Mouse (Mus musculus) lung, embryonic 15.5 days (tissue): ENCODE measurements around the gene Lsmem1. TPM values are rescaled to one million over a fixed set of nuclear protein-coding genes. Genes with fewer than 3 reads are reported as not detected.

Experiments
- microRNA counts: library from miRNA; unstranded; fragments of <30 nt; microRNA quantifications from one replicate; lab custom pipeline; 2016
- microRNA-seq: library from miRNA; unstranded; fragments of <30 nt; microRNA quantifications from one replicate; pipeline ENCODE4, GENCODE M21; 2016
- polyA plus RNA-seq: library from polyadenylated mRNA; unstranded; fragments of >200 nt; fragmentation: Nextera tagmentation; extraction: Ambion mirVana; gene quantifications from 2 replicates; pipeline ENCODE4 v1.2.1, GENCODE M21; 2015

Lsmem1 gene
- polyA plus RNA-seq, 1 experiment from 2014 or later = 0.50 TPM

MicroRNA genes within 50 kb of the gene (microRNA counts, 519-probe panel; counts per million panel counts)
- 19.7 counts per million for microRNA mmu-miR-1938 (lab: Ali Mortazavi, UCI)

Small RNAs within 50 kb of the gene (microRNA-seq; reads per million reads assigned to microRNA genes)
- not detected for gene Mir1938

Other genes starting within 250 kb of the Lsmem1 start
- 31.0 and 33.3 TPM in 2 replicates for gene Arl4a, start 161.5 kb downstream of the Lsmem1 start, polyA plus RNA-seq
- 0.52 and 1.2 TPM in 2 replicates for gene Scin, start 65.3 kb downstream of the Lsmem1 start, polyA plus RNA-seq
- gene Ifrd1, start 49.0 kb upstream of the Lsmem1 start, polyA plus RNA-seq = 116 and 127 TPM in 2 replicates
- 41.5 and 43.8 TPM in 2 replicates for gene Zfp277, start 246.4 kb upstream of the Lsmem1 start, polyA plus RNA-seq
- 23.2 and 28.0 TPM in 2 replicates for gene Dock4, start 246.5 kb upstream of the Lsmem1 start, polyA plus RNA-seq